8 mouse cellular contexts compared by ENCODE assay signal in the genomic region with DNA sequence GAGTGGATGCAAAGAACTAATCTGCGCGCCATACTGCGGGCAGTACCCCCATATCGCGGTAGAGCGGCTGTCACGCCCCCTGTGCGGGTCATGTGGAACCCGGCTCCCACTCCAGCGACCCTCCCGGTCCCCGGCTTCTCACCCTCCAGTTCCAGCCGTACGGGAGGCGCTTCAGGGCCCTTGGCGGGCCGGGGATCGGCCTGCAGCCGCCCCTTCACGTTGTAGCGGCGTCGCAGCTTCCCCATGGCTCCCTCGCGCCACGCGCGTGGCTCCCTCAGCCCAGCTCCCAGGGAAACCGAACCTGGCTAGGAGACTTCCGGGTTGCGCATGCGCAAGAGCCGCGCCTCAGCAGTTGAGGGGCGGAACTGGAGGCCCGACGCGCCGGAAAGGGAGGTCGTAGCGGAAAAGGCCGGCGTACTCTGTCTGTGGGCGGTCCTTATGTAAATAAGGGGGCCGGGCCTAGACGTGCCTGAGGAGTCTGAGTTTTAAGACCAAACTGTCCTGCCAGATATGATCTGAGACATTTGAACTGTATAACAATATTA. TPM values are rescaled to one million over a fixed set of nuclear protein-coding genes. Genes with fewer than 3 reads are reported as not detected.
DNase-seq lines count a peak whose midpoint lies in the region; ATAC-seq and TF ChIP-seq lines count a peak whose summit lies in the region.

Dhx37 (minus strand) TSS at position 329 of the 545 bp plus-strand sequence.

- WGBS in forebrain, embryonic 15.5 days = under 1% methylated on average over 46 of the region's 46 CpGs
- WGBS in lung, adult 2 months = under 1% methylated on average over 46 of the region's 46 CpGs

- intact Hi-C loops in heart, postnatal 25 days (cut with DNase I) = no loop called here

- peak; percentile 96 for DNase-seq in ES-E14 (ENCODE audit: low read depth, low spot score)
- DNase-seq in cerebellum, adult 11-12 months = peak; percentile 94
- DNase-seq in heart, postnatal 25 days (ENCODE audit: low spot score) = peak; percentile 83
- peak; percentile 91 to 94 for DNase-seq in layer of hippocampus, adult 18-20 months (ENCODE audit: low spot score in 2 of 2)
- peak; percentile 87 for DNase-seq in lung, adult 2 months
- DNase-seq in thymus, adult 18-20 months = peak; percentile 84 to 88

- H3K4me3 ChIP-seq in ES-E14 (ENCODE audit: insufficient read depth in 1 of 2, low read depth in 1 of 2, low read length in 2 of 2, poor library complexity in 1 of 2, severe bottlenecking in 1 of 2) = peak within 1 kb of the TSS; percentile 81
- H3K4me3 ChIP-seq in forebrain, embryonic 15.5 days = peak within 1 kb of the TSS; percentile 75
- H3K4me3 ChIP-seq in lung, adult 2 months (replicated peaks; ENCODE audit: extremely low read depth, low read depth, low read length) = peak within 1 kb of the TSS; percentile 78

- H3K27ac ChIP-seq in ES-E14 (ENCODE audit: insufficient read depth, low read depth, low read length, poor library complexity, severe bottlenecking) = peak within 1 kb of the TSS; percentile 24; the same call in 1 of the 2 replicates
- peak within 1 kb of the TSS; percentile 65 for H3K27ac ChIP-seq in forebrain, embryonic 15.5 days (replicated peaks)

- peak; percentile 96 for ATAC-seq in forebrain, embryonic 15.5 days (replicated peaks)
- peak; percentile 99 for ATAC-seq in neutrophil, adult 5-6 weeks (ENCODE audit: extremely low read depth, insufficient number of reproducible peaks, low FRiP score, poor library complexity, severe bottlenecking)

- H3K4me1 ChIP-seq in ES-E14 (ENCODE audit: control insufficient read depth in 2 of 2, insufficient read depth in 2 of 2, low read length in 2 of 2, poor library complexity in 1 of 2) = peaks cover 4 to 6% of the 10 kb centered on the region in 2 experiments; a peak in 2 of 4 replicates
- H3K4me1 ChIP-seq in forebrain, embryonic 15.5 days = peaks cover 13% of the 10 kb centered on the region
- peaks cover 2% of the 10 kb centered on the region; the same call in 1 of the 2 replicates for H3K4me1 ChIP-seq in lung, adult 2 months (ENCODE audit: control insufficient read depth, insufficient read depth, low read length)

- TF ChIP-seq POLR2A in lung, adult 2 months (IDR thresholded peaks at IDR 0.05; ENCODE audit: borderline replicate concordance, extremely low read depth, low read depth, low read length) = peak; percentile 53; the same call in 1 of the 2 replicates

- peak within 1 kb of the TSS; percentile 82 for H3K4me2 ChIP-seq in forebrain, embryonic 15.5 days (replicated peaks)

- no peaks in the 10 kb centered on the region for H3K9me3 ChIP-seq in ES-E14 (ENCODE audit: control insufficient read depth, insufficient read depth, low read depth, low read length)
- H3K9me3 ChIP-seq in forebrain, embryonic 15.5 days = no peaks in the 10 kb centered on the region

- in situ Hi-C loops in ES-E14 (cut with MboI; ENCODE audit: low sequenced_read_pairs in 2 of 2, unreplicated experiment in 2 of 2) = no loop called here

- no peaks in the 10 kb centered on the region for H3K27me3 ChIP-seq in forebrain, embryonic 15.5 days

- no peak for TF ChIP-seq CTCF in lung, adult 2 months (IDR thresholded peaks at IDR 0.05; ENCODE audit: insufficient read depth, low read length)

- H3K36me3 ChIP-seq in ES-E14 (ENCODE audit: control insufficient read depth, insufficient read depth, low read length, poor library complexity, severe bottlenecking) = peaks cover 26% of the 10 kb centered on the region
- peaks cover 29% of the 10 kb centered on the region for H3K36me3 ChIP-seq in forebrain, embryonic 15.5 days

- H3K9ac ChIP-seq in ES-E14 (ENCODE audit: insufficient read depth, low read depth, low read length, poor library complexity, severe bottlenecking) = peak within 1 kb of the TSS; percentile 89
- peak within 1 kb of the TSS; percentile 75 for H3K9ac ChIP-seq in forebrain, embryonic 15.5 days (replicated peaks)

TF ChIP-seq in ES-E14, 5 proteins besides CTCF, POLR2A, EP300 and RAD21:
- TF ChIP-seq ZNF384 (IDR thresholded peaks at IDR 0.05; ENCODE audit: low read depth, low read length) (no peak), MAFK (IDR thresholded peaks at IDR 0.05; ENCODE audit: insufficient read depth, low read depth, low read length) (no peak), CHD2 (IDR thresholded peaks at IDR 0.05; ENCODE audit: low read depth, low read length) (no peak), HCFC1 (IDR thresholded peaks at IDR 0.05; ENCODE audit: borderline replicate concordance, insufficient read depth, low read length) (no peak), ZC3H11A (IDR thresholded peaks at IDR 0.05; ENCODE audit: borderline replicate concordance, low read depth, low read length) (no peak)
TF ChIP-seq in ES-E14: peak in this region for 0.

RNA-seq across cellular contexts. Expression of gene Dhx37, which starts in this region (rescaled TPM):
- total RNA-seq in ES-E14 (2012; rRNA removed) = 24.7 and 26.3 TPM in 2 replicates
- polyA plus RNA-seq in forebrain, embryonic 15.5 days (2015; fragmentation: Nextera tagmentation; extraction: Ambion mirVana) = 11.3 and 13.4 TPM in 2 replicates
- 10 to 100 TPM; 10.2 to 10.6 TPM for total RNA-seq in heart, postnatal 25 days (2021)
- total RNA-seq in layer of hippocampus, adult 18-20 months (2021) = 10 to 100 TPM; 15.0 to 15.4 TPM
- polyA plus RNA-seq in lung, adult 2 months (2012; rRNA removed) = 11.1 and 13.4 TPM in 2 replicates
- 36.2 and 47.8 TPM in 2 replicates for total RNA-seq in neutrophil, adult 5-6 weeks (2017)

Comparison
In these comparisons a context has a peak if more than half of its experiments do, and no peak if none do; other contexts are left out.
1. Peak in every context shown above with its lines: DNase-seq, ATAC-seq, H3K4me3 ChIP-seq and H3K27ac ChIP-seq.